Mouse (Mus musculus) spleen, postnatal 4 days (tissue): ENCODE measurements at regions not wholly inside any gene's neighbourhood (a gene's known extent, or its start where the extent isn't known, plus 50 kb on each side); places are given as distances from the start of the nearest gene placed in this dataset.

Source experiments
- DNase-seq, 2 experiments: peaks; one replicate each; pipeline ENCODE4 v3.0.0; 2022; ENCODE audit warnings: low spot score in 2 of 2

- DNase-seq = no peak
Observed at GRCm38 (mm10) chr8:10825192-10825926, 182.9 kb downstream of the Irs2 start.

GRCm38 (mm10) chr8:10821901-10822300, 186.4 kb downstream of the Irs2 start:
- no peak for DNase-seq

- no peak for DNase-seq
Observed at GRCm38 (mm10) chr8:10814499-10814898, 193.8 kb downstream of the Irs2 start.

- DNase-seq = no peak
Observed at GRCm38 (mm10) chr8:10812060-10812670, 196.1 kb downstream of the Irs2 start.

- no peak for DNase-seq
Observed at GRCm38 (mm10) chr8:10807040-10807439, 201.2 kb downstream of the Irs2 start.

- no peak for DNase-seq
Observed at GRCm38 (mm10) chr8:10805405-10806151, 202.7 kb downstream of the Irs2 start.

- no peak for DNase-seq
Observed at GRCm38 (mm10) chr8:10804974-10805373, 203.3 kb downstream of the Irs2 start.

GRCm38 (mm10) chr8:10802003-10802402, 206.3 kb downstream of the Irs2 start:
- no peak for DNase-seq

GRCm38 (mm10) chr8:10801580-10801979, 206.7 kb downstream of the Irs2 start:
- no peak for DNase-seq

- DNase-seq = no peak
Observed at GRCm38 (mm10) chr8:10798444-10798843, 209.8 kb downstream of the Irs2 start.

- DNase-seq = no peak
Observed at GRCm38 (mm10) chr8:10794367-10795189, 213.7 kb downstream of the Irs2 start.

- no peak for DNase-seq
Observed at GRCm38 (mm10) chr8:10793670-10794366, 214.4 kb downstream of the Irs2 start.

GRCm38 (mm10) chr8:10788496-10789200, 219.6 kb downstream of the Irs2 start:
- DNase-seq = no peak

- no peak for DNase-seq
Observed at GRCm38 (mm10) chr8:10785801-10786200, 222.5 kb downstream of the Irs2 start.

- DNase-seq = no peak
Observed at GRCm38 (mm10) chr8:10785311-10785710, 222.9 kb downstream of the Irs2 start.

GRCm38 (mm10) chr8:10784481-10784880, 223.8 kb downstream of the Irs2 start:
- no peak for DNase-seq

GRCm38 (mm10) chr8:10781860-10782259, 226.4 kb downstream of the Irs2 start:
- no peak for DNase-seq

GRCm38 (mm10) chr8:10779636-10780035, 228.6 kb downstream of the Irs2 start:
- no peak for DNase-seq

- DNase-seq = no peak
Observed at GRCm38 (mm10) chr8:10775202-10776010, 232.9 kb downstream of the Irs2 start.

- DNase-seq = no peak
Observed at GRCm38 (mm10) chr8:10774778-10775177, 233.5 kb downstream of the Irs2 start.
